Mouse (Mus musculus): ENCODE measurements at regions not wholly inside any gene's neighbourhood (a gene's known extent, or its start where the extent isn't known, plus 50 kb on each side); places are given as distances from the start of the nearest gene placed in this dataset.

- Histone ChIP-seq H3K4me2 (no peak overlapping the region), H3K4me1 (no peaks in the 10 kb centered on the region), H3K36me3 (no peaks in the 10 kb centered on the region), H3K9me3 (replicated peaks) (no peaks in the 10 kb centered on the region), H3K27me3 (replicated peaks) (no peaks in the 10 kb centered on the region), H3K9ac (replicated peaks) (no peak overlapping the region), H3K27ac (replicated peaks) (no peak overlapping the region), H3K4me3 (replicated peaks) (no peak overlapping the region)
- 89% methylated on average over 4 of the region's 4 CpGs for WGBS
- no peak for ATAC-seq (ENCODE audit: low FRiP score)
Measured at GRCm38 (mm10) chr7:72504268-72504667, 197.9 kb upstream of the Mctp2 start.

DNA sequence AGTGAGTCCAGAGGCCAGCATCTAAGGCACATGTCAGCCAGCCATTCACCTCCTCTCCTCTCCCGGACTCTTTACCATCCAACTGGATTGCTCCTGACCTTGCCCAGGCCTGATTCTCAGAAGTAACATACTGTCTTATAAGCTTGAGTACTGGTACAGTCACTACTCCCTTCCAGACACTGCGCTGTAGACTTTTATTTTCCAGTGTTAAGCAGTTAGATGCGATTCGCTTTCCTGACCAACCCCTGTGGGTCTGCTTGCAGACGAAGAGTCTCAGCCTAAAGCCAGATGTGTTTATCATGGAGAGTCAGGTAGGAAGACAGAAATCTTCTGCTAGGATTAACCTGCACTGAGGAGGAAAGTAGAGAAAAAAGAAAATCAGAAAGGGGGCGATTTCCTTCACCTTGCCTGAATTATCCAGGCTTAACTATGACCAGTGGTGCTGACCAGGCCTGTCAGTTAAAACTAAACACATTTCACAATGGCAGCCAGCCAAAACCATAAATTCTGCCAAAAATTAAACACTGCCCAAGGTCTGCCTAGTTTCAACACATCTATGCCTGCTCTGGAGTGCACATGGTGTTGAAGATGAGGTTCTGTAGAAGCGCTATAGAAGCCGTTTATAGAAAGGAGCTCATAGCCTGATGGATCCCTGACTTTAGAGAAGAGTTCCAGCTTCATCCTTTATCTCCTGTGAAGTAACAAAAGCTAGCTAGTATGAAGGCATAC, 199.5 kb upstream of the Mctp2 start:
- no peak for ATAC-seq (ENCODE audit: low FRiP score)
- Histone ChIP-seq H3K27me3 (replicated peaks) (no peaks in the 10 kb centered on the region), H3K9ac (replicated peaks) (no peak overlapping the region), H3K4me2 (no peak overlapping the region), H3K4me1 (no peaks in the 10 kb centered on the region), H3K27ac (replicated peaks) (no peak overlapping the region), H3K9me3 (replicated peaks) (no peaks in the 10 kb centered on the region), H3K36me3 (no peaks in the 10 kb centered on the region), H3K4me3 (replicated peaks) (no peak overlapping the region)
- WGBS: 88% methylated on average over 8 of the region's 8 CpGs

- Histone ChIP-seq H3K27me3 (replicated peaks) (no peaks in the 10 kb centered on the region), H3K4me1 (no peaks in the 10 kb centered on the region), H3K9ac (replicated peaks) (no peak overlapping the region), H3K36me3 (no peaks in the 10 kb centered on the region), H3K27ac (replicated peaks) (no peak overlapping the region), H3K9me3 (replicated peaks) (no peaks in the 10 kb centered on the region), H3K4me3 (replicated peaks) (no peak overlapping the region), H3K4me2 (no peak overlapping the region)
- ATAC-seq (ENCODE audit: low FRiP score): no peak
- WGBS: 42% methylated on average over 5 of the region's 5 CpGs
Measured at GRCm38 (mm10) chr7:72507946-72508345, 201.5 kb upstream of the Mctp2 start.

DNA sequence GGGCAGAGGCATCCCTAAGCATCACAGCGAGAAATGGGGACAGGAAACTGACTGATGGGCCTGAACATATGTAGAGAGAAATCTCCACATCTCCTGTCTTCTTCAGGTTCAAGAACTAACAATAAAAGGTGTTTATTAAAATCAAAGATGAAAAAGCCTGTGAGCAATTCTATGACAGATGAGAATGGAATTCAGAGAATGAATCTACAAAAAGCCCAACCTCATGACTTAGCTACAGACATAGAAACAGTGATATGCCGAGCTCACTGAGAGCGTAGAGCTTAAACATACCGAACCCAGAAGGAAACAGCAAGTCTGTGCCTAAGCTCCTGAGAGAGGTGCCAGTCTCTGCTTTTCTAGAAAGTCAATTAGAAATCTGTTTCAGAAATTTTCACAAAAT, 203.7 kb upstream of the Mctp2 start:
- H3K4me1 ChIP-seq: no peaks in the 10 kb centered on the region
- 85% methylated on average over 4 of the region's 4 CpGs for WGBS

DNA sequence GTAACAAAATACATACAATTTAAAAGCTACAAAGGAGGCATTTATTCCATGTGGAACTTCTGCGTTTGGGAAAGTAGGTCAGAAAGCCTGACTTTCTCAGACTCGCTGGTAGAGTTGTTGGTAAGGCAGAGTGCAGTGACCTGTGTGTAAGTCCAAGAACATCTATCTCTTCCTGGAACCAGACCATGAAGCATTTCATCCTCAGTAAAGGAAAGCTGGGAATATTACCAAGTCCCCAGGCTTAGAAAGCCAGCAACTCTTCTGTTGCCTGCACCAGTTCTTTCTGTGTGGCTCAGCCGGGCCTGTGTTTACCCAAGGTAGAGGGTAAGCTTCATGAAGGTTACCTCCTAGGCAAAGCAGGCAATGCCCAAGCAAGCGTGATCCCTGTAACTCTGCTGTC, 207.0 kb upstream of the Mctp2 start:
- no peak overlapping the region for H3K9ac ChIP-seq (replicated peaks)
- no peak for ATAC-seq (ENCODE audit: low FRiP score)
- H3K36me3 ChIP-seq: no peaks in the 10 kb centered on the region
- no peaks in the 10 kb centered on the region for H3K27me3 ChIP-seq (replicated peaks)
- 88% methylated on average over 4 of the region's 4 CpGs for WGBS
- H3K4me3 ChIP-seq (replicated peaks): no peak overlapping the region
- H3K4me1 ChIP-seq: no peaks in the 10 kb centered on the region
- H3K4me2 ChIP-seq: no peak overlapping the region
- no peaks in the 10 kb centered on the region for H3K9me3 ChIP-seq (replicated peaks)
- no peak overlapping the region for H3K27ac ChIP-seq (replicated peaks)

More for the DNA sequence above, 203.7 kb upstream of the Mctp2 start:
- no peaks in the 10 kb centered on the region for H3K36me3 ChIP-seq
- no peak overlapping the region for H3K4me2 ChIP-seq
- no peaks in the 10 kb centered on the region for H3K27me3 ChIP-seq (replicated peaks)
- no peak overlapping the region for H3K4me3 ChIP-seq (replicated peaks)
- H3K9me3 ChIP-seq (replicated peaks): no peaks in the 10 kb centered on the region
- H3K27ac ChIP-seq (replicated peaks): no peak overlapping the region
- no peak overlapping the region for H3K9ac ChIP-seq (replicated peaks)
- ATAC-seq (ENCODE audit: low FRiP score): no peak

DNA sequence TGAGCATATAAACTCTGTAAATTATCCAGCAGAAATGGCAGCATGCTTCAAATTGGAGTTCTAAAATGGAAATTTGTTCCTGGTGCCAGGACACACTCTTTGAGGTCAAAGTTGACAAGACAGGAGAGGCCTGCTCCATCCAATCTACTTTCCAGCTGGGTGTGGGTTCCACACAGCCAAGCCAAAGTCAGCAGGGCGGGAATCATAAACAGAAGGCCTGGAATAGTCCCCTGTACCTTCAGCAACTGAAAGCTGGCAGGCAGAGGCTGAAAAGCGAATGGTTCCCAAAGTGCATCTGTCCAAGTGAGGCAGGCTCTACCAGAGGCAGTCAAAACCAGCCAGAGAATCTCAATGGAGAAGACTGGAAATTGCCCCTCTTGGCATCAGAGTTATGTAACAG, 208.4 kb upstream of the Mctp2 start:
- no peaks in the 10 kb centered on the region for H3K4me1 ChIP-seq
- H3K9ac ChIP-seq (replicated peaks): no peak overlapping the region
- H3K27ac ChIP-seq (replicated peaks): no peak overlapping the region
- no peaks in the 10 kb centered on the region for H3K9me3 ChIP-seq (replicated peaks)
- WGBS: 87% methylated on average over 2 of the region's 2 CpGs
- H3K27me3 ChIP-seq (replicated peaks): no peaks in the 10 kb centered on the region
- no peaks in the 10 kb centered on the region for H3K36me3 ChIP-seq
- no peak for ATAC-seq (ENCODE audit: low FRiP score)
- no peak overlapping the region for H3K4me2 ChIP-seq
- no peak overlapping the region for H3K4me3 ChIP-seq (replicated peaks)

DNA sequence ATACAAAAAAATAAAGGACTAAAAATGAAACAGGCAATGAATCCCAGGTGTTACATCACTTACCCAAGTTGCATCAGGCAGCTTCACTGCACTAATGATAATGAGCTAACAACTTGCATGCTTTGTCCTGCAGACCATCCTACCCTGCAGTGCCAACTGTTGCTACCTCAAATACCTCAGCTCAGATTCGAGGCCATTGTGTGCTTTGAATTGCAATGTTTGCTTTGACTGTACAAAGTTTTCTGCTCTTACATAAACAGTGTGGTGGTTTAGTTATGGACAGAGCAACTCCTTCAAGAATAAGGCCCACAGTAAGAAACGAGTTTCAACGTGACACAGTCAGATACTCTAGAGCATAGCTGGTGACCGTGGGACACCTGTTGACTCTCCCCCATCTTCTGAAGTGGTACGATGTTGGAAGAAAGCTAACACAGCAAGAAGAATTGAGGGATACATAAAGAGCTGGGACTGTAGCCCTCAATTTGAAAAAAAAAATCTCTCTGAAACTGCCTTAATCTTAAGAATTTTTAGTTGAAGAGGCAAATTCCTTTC, 212.1 kb upstream of the Mctp2 start:
- WGBS: 67% methylated on average over 5 of the region's 5 CpGs
- Histone ChIP-seq H3K27ac (replicated peaks) (no peak overlapping the region), H3K9ac (replicated peaks) (no peak overlapping the region), H3K4me3 (replicated peaks) (no peak overlapping the region), H3K27me3 (replicated peaks) (no peaks in the 10 kb centered on the region), H3K9me3 (replicated peaks) (no peaks in the 10 kb centered on the region), H3K4me2 (no peak overlapping the region), H3K4me1 (no peaks in the 10 kb centered on the region), H3K36me3 (no peaks in the 10 kb centered on the region)
- no peak for ATAC-seq (ENCODE audit: low FRiP score)

DNA sequence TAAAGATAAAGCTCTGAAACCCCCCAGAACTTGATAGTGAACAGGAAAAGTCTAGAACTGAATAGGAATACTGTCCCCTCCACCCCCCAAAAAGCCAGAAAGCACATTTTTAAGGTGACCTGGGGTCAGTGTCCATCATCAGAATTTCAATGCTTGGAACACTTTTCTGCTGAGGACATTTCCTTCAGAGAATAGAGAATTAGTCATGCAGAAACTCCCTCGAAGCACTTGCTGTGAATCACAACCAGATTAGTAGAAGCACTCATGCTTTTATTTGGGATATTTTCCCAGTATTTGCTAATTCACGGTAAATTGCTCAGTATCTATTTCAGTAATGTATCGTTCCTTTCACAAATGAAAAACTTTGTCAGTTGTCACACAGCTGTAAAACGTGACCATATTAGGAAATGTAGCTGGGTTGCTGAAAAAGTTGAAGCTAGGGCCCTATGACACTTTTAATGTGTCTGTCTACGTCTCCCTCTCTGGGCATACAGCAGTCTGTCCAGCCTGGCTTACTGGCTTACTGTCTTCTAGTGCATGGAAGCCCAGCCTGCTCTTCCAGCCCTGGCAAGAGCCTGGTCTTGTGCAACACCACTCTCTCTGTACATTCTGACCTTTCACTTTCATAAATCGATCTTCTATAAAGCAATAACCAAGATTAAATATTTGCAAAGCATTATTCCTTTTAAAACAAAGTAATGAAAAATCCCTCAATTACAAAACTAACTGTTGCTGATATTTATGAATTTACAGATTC, 213.1 kb upstream of the Mctp2 start:
- Histone ChIP-seq H3K27me3 (replicated peaks) (no peaks in the 10 kb centered on the region), H3K4me2 (no peak overlapping the region), H3K9ac (replicated peaks) (no peak overlapping the region), H3K4me3 (replicated peaks) (no peak overlapping the region), H3K36me3 (no peaks in the 10 kb centered on the region), H3K27ac (replicated peaks) (no peak overlapping the region), H3K9me3 (replicated peaks) (no peaks in the 10 kb centered on the region), H3K4me1 (no peaks in the 10 kb centered on the region)
- no peak for ATAC-seq (ENCODE audit: low FRiP score)
- WGBS: 48% methylated on average over 6 of the region's 6 CpGs

DNA sequence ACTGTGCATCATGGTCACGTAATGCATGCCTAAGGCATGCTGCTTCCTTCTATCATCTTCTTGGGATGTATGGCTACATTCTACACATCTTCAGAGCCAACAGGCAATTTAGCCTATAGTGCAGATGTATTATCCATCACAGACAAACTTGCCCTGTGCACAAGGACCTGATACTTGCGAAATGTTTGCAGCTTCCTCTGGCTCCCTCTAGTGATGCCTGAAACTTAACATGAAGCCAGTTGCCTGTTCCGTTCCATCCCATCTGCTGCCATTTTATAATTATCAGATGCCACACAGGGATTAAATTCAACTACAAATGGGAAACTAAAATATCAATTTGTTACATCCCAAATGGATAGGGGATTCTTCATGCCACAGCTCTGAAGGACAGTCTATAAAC, 222.5 kb upstream of the Mctp2 start:
- Histone ChIP-seq H3K27me3 (replicated peaks) (no peaks in the 10 kb centered on the region), H3K27ac (replicated peaks) (no peak overlapping the region), H3K4me2 (no peak overlapping the region), H3K36me3 (no peaks in the 10 kb centered on the region), H3K4me1 (no peaks in the 10 kb centered on the region), H3K9ac (replicated peaks) (no peak overlapping the region), H3K9me3 (replicated peaks) (no peaks in the 10 kb centered on the region), H3K4me3 (replicated peaks) (no peak overlapping the region)
- no peak for ATAC-seq (ENCODE audit: low FRiP score)
- WGBS: 80% methylated on average over 3 of the region's 3 CpGs

DNA sequence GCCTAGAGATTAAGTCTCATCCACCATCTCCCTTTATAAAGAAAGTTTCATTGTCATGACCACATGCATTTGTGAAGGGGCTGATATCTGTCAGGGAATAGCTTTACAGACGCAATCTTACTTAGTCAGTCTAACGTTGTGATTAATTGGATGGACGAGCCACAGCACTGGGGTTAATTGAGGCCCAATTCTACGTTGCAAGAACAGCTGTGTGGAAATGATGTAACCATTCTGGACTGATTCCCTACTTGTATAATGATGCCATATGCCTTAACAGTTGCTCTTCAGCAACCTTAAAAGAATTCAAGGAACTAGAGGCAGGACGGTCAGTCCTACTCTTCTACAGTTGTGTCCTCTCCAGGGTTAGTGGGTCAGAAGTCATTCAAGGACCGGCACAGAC, 231.9 kb upstream of the Mctp2 start:
- Histone ChIP-seq H3K4me2 (no peak overlapping the region), H3K27ac (replicated peaks) (no peak overlapping the region), H3K4me3 (replicated peaks) (no peak overlapping the region), H3K9ac (replicated peaks) (no peak overlapping the region), H3K36me3 (no peaks in the 10 kb centered on the region), H3K27me3 (replicated peaks) (no peaks in the 10 kb centered on the region), H3K4me1 (peaks cover 12% of the 10 kb centered on the region), H3K9me3 (replicated peaks) (no peaks in the 10 kb centered on the region)
- ATAC-seq (ENCODE audit: low FRiP score): no peak
- 68% methylated on average over 6 of the region's 6 CpGs for WGBS

DNA sequence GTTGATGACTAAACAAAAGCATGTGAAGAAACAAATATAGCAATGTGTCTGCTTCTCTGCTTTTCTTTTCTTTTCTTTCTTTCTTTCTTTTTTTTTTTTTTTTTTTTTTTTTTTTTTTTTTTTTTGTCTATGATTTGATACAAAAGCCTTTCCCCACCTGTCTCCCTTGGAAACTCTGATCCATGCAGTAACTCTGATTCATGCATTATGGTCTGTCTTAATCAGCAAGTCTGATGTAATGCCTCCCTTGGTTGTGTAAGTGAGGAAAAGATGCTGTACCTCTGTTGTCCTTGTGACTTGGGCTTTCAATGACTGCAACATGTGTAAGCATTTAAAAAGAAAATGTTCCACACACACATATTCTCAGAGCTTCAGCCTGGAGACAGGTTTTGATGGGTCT, 233.5 kb upstream of the Mctp2 start:
- no peak for ATAC-seq (ENCODE audit: low FRiP score)
- no peak overlapping the region for H3K27ac ChIP-seq (replicated peaks)
- H3K27me3 ChIP-seq (replicated peaks): no peaks in the 10 kb centered on the region
- no peak overlapping the region for H3K4me2 ChIP-seq
- H3K4me3 ChIP-seq (replicated peaks): no peak overlapping the region
- H3K4me1 ChIP-seq: peaks cover 12% of the 10 kb centered on the region
- H3K36me3 ChIP-seq: no peaks in the 10 kb centered on the region
- H3K9me3 ChIP-seq (replicated peaks): no peaks in the 10 kb centered on the region
- H3K9ac ChIP-seq (replicated peaks): no peak overlapping the region

Measured in neural tube, embryonic 15.5 days (tissue).